Mouse (Mus musculus) cerebellum, adult 2 months (tissue): ENCODE results near the gene Fam19a2.

Experiments
- CTCF ChIP-seq: fragments of 200-500 bp; IDR thresholded peaks from 2 replicates; pipeline ENCODE4 v1.5.1; 2011; ENCODE audit warnings: low read depth, mild to moderate bottlenecking, control low read depth, low read length, moderate library complexity, borderline replicate concordance; ENCODE audit not compliant: insufficient read depth
- POLR2A ChIP-seq: fragments of 200-500 bp; IDR thresholded peaks from 2 replicates; pipeline ENCODE4 v1.6.1; 2011; ENCODE audit warnings: low read length, control low read depth, borderline replicate concordance; ENCODE audit not compliant: insufficient read depth

DNA sequence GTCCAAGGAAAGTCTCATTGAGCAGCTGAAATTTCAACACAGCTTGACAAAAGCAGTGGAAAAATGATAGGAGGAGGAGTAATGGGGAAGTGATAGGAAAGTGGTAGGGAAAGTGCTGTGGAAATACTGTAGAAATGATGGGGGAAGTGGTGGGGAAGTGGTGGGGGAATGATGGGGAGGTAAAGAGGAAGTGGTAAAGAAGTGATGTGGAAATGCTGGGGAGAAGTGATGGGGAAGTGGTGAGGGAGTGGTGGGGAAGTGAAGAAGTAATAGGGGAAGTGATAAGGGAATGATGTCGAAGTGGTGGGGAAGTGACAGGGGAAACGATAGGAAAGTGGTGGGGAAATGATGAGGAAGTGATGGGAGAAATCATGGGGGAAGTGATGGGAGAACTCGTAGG lies 198.5 kb downstream of the Fam19a2 start:
- TF ChIP-seq CTCF: no peak
- no peak for TF ChIP-seq POLR2A
